Comparison of ENCODE assay signal across 8 mouse cellular contexts in the genomic region with DNA sequence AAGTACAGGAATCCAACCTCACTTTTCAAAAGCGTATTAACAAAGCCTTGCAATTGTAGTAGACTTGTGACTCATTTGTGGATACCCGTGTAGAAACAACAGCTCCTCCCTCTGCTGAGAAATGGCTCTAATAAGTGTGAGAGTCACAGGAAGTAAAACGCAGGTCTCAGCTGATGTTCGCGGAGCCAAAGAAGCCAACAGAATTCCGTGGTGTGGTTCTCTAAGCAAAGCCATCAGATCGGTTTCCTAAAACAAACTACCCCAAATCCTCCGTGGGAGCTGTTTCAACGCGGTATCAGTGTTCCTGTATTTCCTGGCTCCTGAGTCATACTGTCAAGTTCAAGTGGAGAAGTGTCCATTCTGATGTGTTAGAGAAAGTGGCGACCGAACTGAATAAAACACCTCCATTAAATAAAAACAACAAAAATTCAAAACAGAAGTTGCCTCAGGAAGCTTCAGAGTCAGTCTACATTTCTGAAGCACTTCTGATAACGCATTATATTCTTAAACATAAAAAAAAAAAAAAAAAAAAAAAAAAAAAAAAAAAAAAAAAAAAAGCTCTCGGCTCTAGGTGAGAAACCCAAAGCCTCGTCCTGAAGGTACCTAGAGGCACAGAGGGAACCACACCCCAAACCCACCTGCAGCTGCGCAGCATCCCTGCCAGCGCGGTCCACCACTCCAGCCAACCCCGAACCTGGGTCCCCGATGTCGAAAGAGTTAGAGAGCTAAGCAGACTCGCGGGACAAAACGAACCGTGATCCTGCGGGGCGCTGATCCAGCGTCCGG. TPM values are rescaled to one million over a fixed set of nuclear protein-coding genes. Genes with fewer than 3 reads are reported as not detected.
DNase-seq lines count a peak whose midpoint lies in the region; ATAC-seq and TF ChIP-seq lines count a peak whose summit lies in the region.

No protein-coding gene starts in this region.

- peak; percentile 33 to 49 for DNase-seq in heart, adult 18-20 months
- no peak for DNase-seq in heart, postnatal 14 days
- DNase-seq in CD4-positive, CD25-positive, alpha-beta regulatory T cell, adult 2 months (ENCODE audit: low read depth, low spot score) = peak; percentile 81
- DNase-seq in embryo, embryonic 10 days (ENCODE audit: low spot score) = peak; percentile 10
- DNase-seq in lung, embryonic 14.5 days = peak; percentile 37
- DNase-seq in layer of hippocampus, adult 9-11 months = no peak

- peak overlapping the region; percentile 71 for H3K9ac ChIP-seq in heart, embryonic 16.5 days (ENCODE audit: low read length)
- H3K9ac ChIP-seq in lung, embryonic 14.5 days = peak overlapping the region; percentile 66

- 0 out of 2 replicates have a peak, but pooled peaks cover 4% of the 10 kb centered on the region for H3K4me1 ChIP-seq in heart, embryonic 16.5 days (ENCODE audit: control insufficient read depth, insufficient read depth, low read length)
- H3K4me1 ChIP-seq in lung, embryonic 14.5 days (ENCODE audit: insufficient read depth) = no peaks in the 10 kb centered on the region
- no peaks in the 10 kb centered on the region; the same call in 1 of the 2 replicates for H3K4me1 ChIP-seq in small intestine, adult 2 months (ENCODE audit: control insufficient read depth, insufficient read depth, insufficient read length, low read length)

- ATAC-seq in heart, embryonic 16.5 days (replicated peaks; ENCODE audit: extremely low read depth, insufficient read depth, low FRiP score) = peak; percentile 42; the same call in 1 of the 2 replicates
- ATAC-seq in lung, embryonic 14.5 days (ENCODE audit: insufficient read depth) = peak; percentile 59

- TF ChIP-seq POLR2A in small intestine, adult 2 months (IDR thresholded peaks at IDR 0.05; ENCODE audit: low read depth, low read length) = no peak

- H3K4me3 ChIP-seq in heart, embryonic 16.5 days (ENCODE audit: low read length) = peak overlapping the region; percentile 87
- peak overlapping the region; percentile 66 for H3K4me3 ChIP-seq in lung, embryonic 14.5 days (ENCODE audit: low read depth, low read length)
- H3K4me3 ChIP-seq in small intestine, adult 2 months (ENCODE audit: low read depth, low read length) = peak overlapping the region; percentile 97

- H3K9me3 ChIP-seq in heart, embryonic 16.5 days (replicated peaks; ENCODE audit: control insufficient read depth, low read length) = no peaks in the 10 kb centered on the region
- H3K9me3 ChIP-seq in lung, embryonic 14.5 days (ENCODE audit: low read depth, low read length) = no peaks in the 10 kb centered on the region

- intact Hi-C loops in heart, postnatal 14 days (cut with DNase I) = loop anchor here (2.0 kb wide), 1 partner anchor 37 kb away; no protein-coding TSS in a partner anchor

- TF ChIP-seq CTCF in lung, embryonic 14.5 days (IDR thresholded peaks at IDR 0.05; ENCODE audit: low read depth) = no peak
- no peak for TF ChIP-seq CTCF in small intestine, adult 2 months (IDR thresholded peaks at IDR 0.05; ENCODE audit: extremely low read depth, insufficient read length, insufficient replicate concordance, low read depth, low read length)

- H3K4me2 ChIP-seq in heart, embryonic 16.5 days (ENCODE audit: low read depth, low read length) = peak overlapping the region; percentile 87
- H3K4me2 ChIP-seq in lung, embryonic 14.5 days = peak overlapping the region; percentile 84

- H3K36me3 ChIP-seq in heart, embryonic 16.5 days (ENCODE audit: control insufficient read depth, insufficient read depth) = no peaks in the 10 kb centered on the region
- H3K36me3 ChIP-seq in lung, embryonic 14.5 days (ENCODE audit: insufficient read depth) = no peaks in the 10 kb centered on the region
- no peaks in the 10 kb centered on the region for H3K36me3 ChIP-seq in small intestine, adult 2 months (ENCODE audit: control insufficient read depth, insufficient read depth, low read length)

- 4% methylated on average over 29 of the region's 29 CpGs for WGBS in heart, embryonic 16.5 days
- 6% methylated on average over 29 of the region's 29 CpGs for WGBS in lung, embryonic 14.5 days
- WGBS in small intestine, adult 2 months = 17% methylated on average over 29 of the region's 29 CpGs

- H3K27ac ChIP-seq in heart, embryonic 16.5 days (ENCODE audit: low read length) = peak overlapping the region; percentile 29; the same call in 1 of the 2 replicates
- no peak overlapping the region for H3K27ac ChIP-seq in lung, embryonic 14.5 days (ENCODE audit: low read depth)
- peak overlapping the region; percentile 8; the same call in 1 of the 2 replicates for H3K27ac ChIP-seq in small intestine, adult 2 months (ENCODE audit: insufficient read depth, low read depth, low read length)

- no peaks in the 10 kb centered on the region for H3K27me3 ChIP-seq in heart, embryonic 16.5 days (ENCODE audit: control insufficient read depth, insufficient read depth, low read length)
- no peaks in the 10 kb centered on the region for H3K27me3 ChIP-seq in lung, embryonic 14.5 days (ENCODE audit: insufficient read depth, low read length)
- no peaks in the 10 kb centered on the region for H3K27me3 ChIP-seq in small intestine, adult 2 months (ENCODE audit: control insufficient read depth, insufficient read depth, low read length)

RNA-seq across cellular contexts. Expression of gene Stx11, which starts 0.5 kb away (rescaled TPM):
- 1 to 10 TPM; 2.2 to 2.4 TPM for total RNA-seq in heart, adult 18-20 months (2021)
- 1 to 10 TPM; 1.8 to 1.9 TPM for total RNA-seq in heart, postnatal 14 days (2021)
- polyA plus RNA-seq in heart, embryonic 16.5 days (2015; fragmentation: Nextera tagmentation; extraction: Ambion mirVana) = 6.2 and 7.8 TPM in 2 replicates
- polyA plus RNA-seq in lung, embryonic 14.5 days (2014; fragmentation: Nextera tagmentation; extraction: Ambion mirVana) = 1.4 and 2.3 TPM in 2 replicates
- 1.6 and 3.3 TPM in 2 replicates for polyA plus RNA-seq in small intestine, adult 2 months (2012; rRNA removed)

RNA-seq across cellular contexts. Expression of gene Sf3b5, which starts 41.6 kb away (rescaled TPM):
- 1 to 10 TPM; 7.0 to 7.7 TPM for total RNA-seq in heart, adult 18-20 months (2021)
- 1 to 10 TPM; 5.9 to 6.1 TPM for total RNA-seq in heart, postnatal 14 days (2021)
- polyA plus RNA-seq in heart, embryonic 16.5 days (2015; fragmentation: Nextera tagmentation; extraction: Ambion mirVana) = 25.7 and 26.8 TPM in 2 replicates
- polyA plus RNA-seq in lung, embryonic 14.5 days (2014; fragmentation: Nextera tagmentation; extraction: Ambion mirVana) = 42.3 and 44.2 TPM in 2 replicates
- polyA plus RNA-seq in small intestine, adult 2 months (2012; rRNA removed) = 28.0 and 40.2 TPM in 2 replicates

Comparison
In these comparisons a context has a peak if more than half of its experiments do, and no peak if none do; other contexts are left out.
1. DNase-seq: peak in heart, adult 18-20 months (2 of 2), CD4-positive, CD25-positive, alpha-beta regulatory T cell, adult 2 months (single experiment), embryo, embryonic 10 days (single experiment) and lung, embryonic 14.5 days (single experiment); none in heart, postnatal 14 days (0 of 2) and layer of hippocampus, adult 9-11 months (single experiment).
2. Peak in every context shown above with its lines, with median percentiles within 50 percentile points of each other: H3K4me3 ChIP-seq.